Mouse (Mus musculus) thymus, adult 2 months (tissue): Measurements from ENCODE around the gene Adcy10. TPM values are rescaled to one million over a fixed set of nuclear protein-coding genes. Genes with fewer than 3 reads are reported as not detected.

Experiments
- DNase-seq: peaks from one replicate; pipeline ENCODE4 v3.0.0; 2021
- H3K27ac ChIP-seq: fragments of 200-500 bp; 2 replicates; pipeline ENCODE4 v1.5.1; 2012; ENCODE audit warnings: low read length, control low read depth; ENCODE audit not compliant: control insufficient read depth, insufficient read depth
- H3K27me3 ChIP-seq: fragments of 200-500 bp; 2 replicates; pipeline ENCODE4 v1.6.1; 2012; ENCODE audit warnings: mild to moderate bottlenecking, low read length, moderate library complexity, mixed read lengths; ENCODE audit not compliant: control insufficient read depth, insufficient read depth
- H3K36me3 ChIP-seq: fragments of 200-500 bp; 2 replicates; pipeline ENCODE4 v1.6.1; 2012; ENCODE audit warnings: mild to moderate bottlenecking, low read length, moderate library complexity; ENCODE audit not compliant: control insufficient read depth, insufficient read depth
- H3K4me1 ChIP-seq: fragments of 200-500 bp; replicated peaks from 2 replicates; pipeline ENCODE4 v1.6.1; 2012; ENCODE audit warnings: low read length; ENCODE audit not compliant: control insufficient read depth, insufficient read depth
- H3K4me3 ChIP-seq: fragments of 200-500 bp; 2 replicates; pipeline ENCODE4 v1.5.1; 2012; ENCODE audit warnings: mild to moderate bottlenecking, low read length, control low read depth, moderate library complexity; ENCODE audit not compliant: control insufficient read depth, insufficient read depth
- CTCF ChIP-seq: fragments of 200-500 bp; IDR thresholded peaks from 2 replicates; pipeline ENCODE4 v1.5.1; 2012; ENCODE audit warnings: mild to moderate bottlenecking, control low read depth, low read length, moderate library complexity, borderline replicate concordance; ENCODE audit not compliant: control insufficient read depth, poor library complexity, insufficient read depth; ENCODE audit errors: extremely low read depth
- POLR2A ChIP-seq: fragments of 200-500 bp; IDR thresholded peaks from 2 replicates; pipeline ENCODE4 v1.6.1; 2012; ENCODE audit warnings: mild to moderate bottlenecking, low read length, control low read depth, moderate library complexity; ENCODE audit not compliant: control insufficient read depth, poor library complexity, insufficient read depth; ENCODE audit errors: extremely low read depth
- WGBS: fragments of 180-500 bp; shearing (Covaris S2); methylation state at CpG from one replicate; pipeline ENCODE4 v1.1.7; 2018; 5-methylcytosine and 5-hydroxymethylcytosine counted together
- polyA plus RNA-seq: library from polyadenylated mRNA; depleted of rRNA; stranded (reverse); fragments of >200 nt; gene quantifications from 2 replicates; pipeline ENCODE4 v1.2.3, GENCODE M21; 2012

Adcy10 gene
- polyA plus RNA-seq, 1 experiment: 0.18 TPM

GRCm38 (mm10) chr1:165556711-165557110 is 71.7 kb downstream of the Adcy10 start:
- H3K4me3 ChIP-seq: no peak overlapping the region
- TF ChIP-seq CTCF: no peak
- no peak for TF ChIP-seq POLR2A
- no peaks in the 10 kb centered on the region for H3K4me1 ChIP-seq
- DNase-seq: no peak
- no peaks in the 10 kb centered on the region for H3K36me3 ChIP-seq
- WGBS: 68% methylated on average over 2 of the region's 2 CpGs
- H3K27ac ChIP-seq: no peak overlapping the region
- H3K27me3 ChIP-seq: no peaks in the 10 kb centered on the region

DNA sequence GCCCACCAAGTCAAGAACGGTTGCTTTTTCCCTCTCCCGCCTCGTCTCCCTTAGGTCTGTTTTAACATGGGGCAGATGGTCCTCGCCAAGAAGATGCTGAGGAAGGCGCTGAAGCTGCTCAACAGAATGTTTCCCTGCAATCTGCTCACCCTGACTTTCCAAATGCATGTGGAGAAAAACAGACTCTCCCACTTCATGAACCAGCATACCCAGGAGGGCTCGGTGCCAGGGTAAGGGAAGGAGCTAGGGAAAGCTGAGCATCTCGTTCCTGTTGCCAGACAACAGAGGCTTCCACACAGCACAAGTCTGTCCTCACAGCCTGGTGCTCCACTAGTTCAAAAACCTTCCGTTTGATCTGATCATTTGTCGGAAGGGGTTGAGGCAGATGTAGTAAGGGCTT is 74.1 kb downstream of the Adcy10 start:
- WGBS: 92% methylated on average over 9 of the region's 9 CpGs
- Histone ChIP-seq H3K27me3 (no peaks in the 10 kb centered on the region), H3K4me1 (no peaks in the 10 kb centered on the region), H3K27ac (no peak overlapping the region), H3K4me3 (no peak overlapping the region), H3K36me3 (no peaks in the 10 kb centered on the region)
- DNase-seq: no peak
- TF ChIP-seq POLR2A: no peak
- no peak for TF ChIP-seq CTCF

GRCm38 (mm10) chr1:165565283-165565682 is 80.3 kb downstream of the Adcy10 start:
- no peak for DNase-seq
- H3K4me1 ChIP-seq: no peaks in the 10 kb centered on the region
- no peaks in the 10 kb centered on the region for H3K27me3 ChIP-seq
- no peaks in the 10 kb centered on the region for H3K36me3 ChIP-seq
- 94% methylated on average over 4 of the region's 4 CpGs for WGBS
- TF ChIP-seq POLR2A (no peak), CTCF (no peak)
- H3K27ac ChIP-seq: no peak overlapping the region
- H3K4me3 ChIP-seq: no peak overlapping the region

DNA sequence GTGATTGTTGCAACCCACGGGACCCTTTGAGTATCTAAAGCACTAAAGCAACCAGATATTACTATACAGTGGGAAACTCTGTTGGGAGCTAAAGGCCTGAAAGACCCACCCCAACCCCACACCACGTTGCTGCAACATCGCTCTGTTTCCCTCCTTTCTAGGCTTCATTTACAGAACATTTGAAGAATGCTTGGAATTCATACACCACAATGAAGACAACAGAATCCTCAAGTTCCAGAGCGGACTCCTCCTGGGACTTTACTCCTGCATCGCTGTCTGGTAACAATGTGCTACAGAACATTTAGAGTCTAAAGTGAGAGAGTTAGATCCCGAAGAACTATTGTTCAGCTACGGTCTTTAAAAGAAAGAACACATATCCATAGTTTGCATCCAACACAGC is 82.5 kb downstream of the Adcy10 start:
- 94% methylated on average over 7 of the region's 7 CpGs for WGBS

DNA sequence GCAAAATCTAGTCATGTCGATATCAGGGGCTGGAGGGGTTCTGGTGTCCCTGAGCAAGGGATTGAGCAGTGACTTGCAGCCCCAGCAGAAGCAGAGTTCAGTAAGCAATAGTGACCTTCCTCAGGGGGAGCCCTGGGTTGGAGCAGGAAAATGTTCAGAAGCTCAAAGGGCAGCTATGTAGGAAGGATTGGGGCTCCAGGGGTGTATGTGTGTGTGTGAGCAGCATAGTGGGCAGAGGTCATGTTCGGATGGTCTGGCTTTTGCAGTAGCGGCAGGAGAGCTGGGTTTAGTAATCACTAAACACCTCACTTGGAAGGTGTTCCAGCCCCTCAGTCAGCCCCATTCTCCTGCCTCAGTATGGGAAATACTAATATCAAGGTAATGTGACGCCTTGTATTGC is 91.0 kb downstream of the Adcy10 start:
- no peak overlapping the region for H3K4me3 ChIP-seq
- WGBS: 79% methylated on average over 4 of the region's 4 CpGs
- TF ChIP-seq POLR2A: no peak
- TF ChIP-seq CTCF: no peak
- no peaks in the 10 kb centered on the region for H3K27me3 ChIP-seq
- peaks cover 6% of the 10 kb centered on the region for H3K4me1 ChIP-seq
- H3K36me3 ChIP-seq: no peaks in the 10 kb centered on the region
- no peak for DNase-seq
- H3K27ac ChIP-seq: no peak overlapping the region

More for the DNA sequence above, 82.5 kb downstream of the Adcy10 start:
- TF ChIP-seq CTCF: no peak
- no peaks in the 10 kb centered on the region for H3K4me1 ChIP-seq
- no peaks in the 10 kb centered on the region for H3K27me3 ChIP-seq
- H3K27ac ChIP-seq: no peak overlapping the region
- DNase-seq: no peak
- H3K4me3 ChIP-seq: no peak overlapping the region
- H3K36me3 ChIP-seq: no peaks in the 10 kb centered on the region

DNA sequence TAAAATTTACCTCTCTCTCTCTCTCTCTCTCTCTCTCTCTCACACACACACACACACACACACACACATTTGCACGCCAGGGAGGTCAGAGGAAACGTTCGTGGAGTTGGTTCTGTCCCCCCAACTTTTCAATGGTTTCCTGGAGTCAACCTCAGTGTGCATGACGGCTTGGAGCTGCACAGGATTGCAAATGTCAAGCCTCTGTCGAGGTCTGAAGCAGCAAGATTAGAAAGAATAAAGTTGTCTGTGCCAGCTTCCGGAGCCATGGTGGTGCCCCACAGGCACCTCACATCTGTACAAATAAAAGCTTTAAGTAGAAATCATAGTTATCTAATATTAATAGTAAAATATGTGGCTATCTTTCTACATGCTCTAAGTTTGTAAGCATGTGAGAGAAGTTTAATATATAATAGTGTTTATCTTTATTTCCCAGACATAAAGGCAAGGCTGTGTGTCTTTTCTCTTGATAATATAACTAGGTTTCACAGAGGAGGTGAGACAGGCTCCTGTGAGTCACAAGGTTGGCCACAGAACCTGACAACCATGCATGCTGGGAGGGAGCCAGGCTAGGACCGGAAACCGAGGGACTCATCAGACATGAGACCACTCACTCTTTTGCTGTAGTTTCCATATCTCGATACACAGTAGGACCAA is 91.6 kb downstream of the Adcy10 start:
- WGBS: 29% methylated on average over 9 of the region's 9 CpGs
- peaks cover 6% of the 10 kb centered on the region for H3K4me1 ChIP-seq
- TF ChIP-seq POLR2A: no peak
- no peak for TF ChIP-seq CTCF
- H3K4me3 ChIP-seq: no peak overlapping the region
- DNase-seq: no peak
- no peaks in the 10 kb centered on the region for H3K36me3 ChIP-seq
- no peak overlapping the region for H3K27ac ChIP-seq
- no peaks in the 10 kb centered on the region for H3K27me3 ChIP-seq

GRCm38 (mm10) chr1:165579332-165579731 is 94.3 kb downstream of the Adcy10 start:
- TF ChIP-seq POLR2A: no peak
- TF ChIP-seq CTCF: no peak
- 61% methylated on average over 5 of the region's 5 CpGs for WGBS
- peak; percentile 19 for DNase-seq
- H3K4me3 ChIP-seq: no peak overlapping the region
- H3K36me3 ChIP-seq: no peaks in the 10 kb centered on the region
- peaks cover 2% of the 10 kb centered on the region; the same call in 1 of the 2 replicates for H3K4me1 ChIP-seq
- no peaks in the 10 kb centered on the region for H3K27me3 ChIP-seq
- no peak overlapping the region for H3K27ac ChIP-seq
